Mouse (Mus musculus): ENCODE measurements at regions not wholly inside any gene's neighbourhood (a gene's known extent, or its start where the extent isn't known, plus 50 kb on each side); places are given as distances from the start of the nearest gene placed in this dataset.
"Not testable (repeated sequence)": the region's sequence is repeated elsewhere in the genome, so short reads cannot be mapped to it uniquely, and the experiment has no call there.

DNA sequence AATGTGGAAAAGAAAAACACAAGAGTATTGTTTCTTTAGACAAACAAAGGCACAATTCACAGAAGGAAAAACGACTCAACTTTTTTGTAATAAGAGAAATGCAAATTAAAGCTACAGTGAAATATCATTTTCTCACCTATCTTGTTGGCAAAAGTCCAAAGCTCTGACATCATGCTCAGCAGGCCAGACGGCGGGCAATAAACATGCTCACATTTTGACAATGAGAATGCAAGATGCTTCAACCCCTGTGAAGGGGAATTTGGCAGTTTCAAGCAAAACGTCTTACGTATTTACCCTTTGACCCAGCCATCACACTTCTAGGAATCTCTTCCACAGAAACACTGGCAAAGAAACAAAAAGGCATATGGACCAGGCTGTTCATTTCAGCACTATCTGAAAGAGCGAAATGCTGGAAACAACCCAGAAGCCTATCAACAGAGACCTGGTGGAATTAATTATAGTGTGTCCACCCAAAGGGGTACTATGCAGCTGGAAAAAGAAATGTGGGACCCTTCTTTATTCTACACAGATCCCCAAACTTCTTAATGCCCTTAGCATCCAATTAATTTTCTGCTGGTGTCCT is 203.4 kb upstream of the 2610301B20Rik start:
- DNase-seq (ENCODE audit: low spot score in 2 of 2) = no peak

DNA sequence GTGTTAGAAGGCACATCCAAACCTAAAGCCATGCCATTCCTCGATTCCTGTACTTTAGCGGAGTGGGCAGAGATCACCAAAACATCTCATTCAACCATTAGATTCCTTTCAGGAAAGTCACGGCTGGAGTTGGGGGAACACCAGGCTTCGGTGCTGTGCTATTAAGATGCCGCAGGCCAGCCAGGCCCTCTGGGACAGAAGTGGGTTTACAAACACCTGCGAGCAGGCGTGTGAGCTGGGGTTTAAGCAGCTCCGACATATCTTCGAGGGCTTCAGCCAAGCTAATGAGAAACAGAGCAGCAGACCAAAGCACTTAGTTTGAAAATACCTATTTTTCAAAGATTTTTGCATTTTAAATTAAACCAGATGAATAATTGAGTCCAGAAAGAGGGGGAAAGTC is 183.2 kb upstream of the 2610301B20Rik start:
- no peak for DNase-seq (ENCODE audit: low spot score in 2 of 2)

DNA sequence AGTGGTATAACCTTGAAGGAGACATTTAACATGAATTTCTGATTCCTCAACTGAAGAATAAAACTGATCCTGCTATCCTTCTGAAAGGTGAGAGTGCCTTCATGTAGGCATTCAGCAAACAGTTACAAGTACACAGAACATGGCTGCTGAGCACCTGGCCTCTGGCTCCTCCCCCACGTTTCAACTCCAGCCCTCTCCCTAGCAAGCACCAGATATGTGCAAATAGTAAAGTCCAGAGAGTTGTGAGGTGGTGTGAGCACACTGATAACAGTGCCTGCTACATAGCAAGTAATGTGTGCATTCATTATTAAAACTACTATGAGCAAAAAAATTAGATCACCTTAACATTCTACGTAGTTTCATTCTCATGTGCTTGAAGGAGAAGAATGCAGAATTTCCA is 181.4 kb upstream of the 2610301B20Rik start:
- no peak for DNase-seq (ENCODE audit: low spot score in 2 of 2)

DNA sequence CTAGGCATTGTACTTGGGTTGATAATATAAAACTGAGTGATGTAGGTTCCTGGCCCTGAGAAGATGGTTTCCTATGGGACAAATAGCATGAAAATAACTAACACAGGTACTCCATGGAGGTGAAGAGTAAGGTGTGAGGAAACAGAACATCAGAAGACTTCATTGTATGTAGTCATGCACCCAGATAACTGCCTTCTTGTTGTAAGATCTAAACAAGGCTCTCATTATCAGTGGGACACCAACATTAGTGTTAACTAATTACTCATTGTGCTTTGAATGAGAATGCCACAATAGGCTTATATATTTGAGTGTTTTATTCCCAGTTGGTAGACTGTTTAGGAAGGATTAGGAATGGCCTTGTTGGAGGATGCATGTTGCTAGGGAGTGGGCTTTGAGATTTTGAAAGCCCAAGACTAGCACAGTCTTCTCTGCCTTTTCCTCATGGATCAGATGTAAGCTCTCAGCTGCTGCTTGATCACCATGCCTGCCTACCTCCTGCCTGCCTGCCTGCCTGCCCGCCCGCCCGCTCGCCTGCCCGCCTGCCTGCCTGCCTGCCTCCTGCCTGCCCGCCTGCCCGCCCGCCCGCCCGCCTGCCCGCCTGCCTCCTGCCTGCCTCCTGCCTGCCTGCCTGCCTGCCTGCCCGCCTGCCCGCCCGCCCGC is 180.7 kb upstream of the 2610301B20Rik start:
- no peak for DNase-seq (ENCODE audit: low spot score in 2 of 2)

GRCm38 (mm10) chr4:10694106-10694748 is 180.1 kb upstream of the 2610301B20Rik start:
- not testable (repeated sequence) for DNase-seq (ENCODE audit: low spot score in 2 of 2)

DNA sequence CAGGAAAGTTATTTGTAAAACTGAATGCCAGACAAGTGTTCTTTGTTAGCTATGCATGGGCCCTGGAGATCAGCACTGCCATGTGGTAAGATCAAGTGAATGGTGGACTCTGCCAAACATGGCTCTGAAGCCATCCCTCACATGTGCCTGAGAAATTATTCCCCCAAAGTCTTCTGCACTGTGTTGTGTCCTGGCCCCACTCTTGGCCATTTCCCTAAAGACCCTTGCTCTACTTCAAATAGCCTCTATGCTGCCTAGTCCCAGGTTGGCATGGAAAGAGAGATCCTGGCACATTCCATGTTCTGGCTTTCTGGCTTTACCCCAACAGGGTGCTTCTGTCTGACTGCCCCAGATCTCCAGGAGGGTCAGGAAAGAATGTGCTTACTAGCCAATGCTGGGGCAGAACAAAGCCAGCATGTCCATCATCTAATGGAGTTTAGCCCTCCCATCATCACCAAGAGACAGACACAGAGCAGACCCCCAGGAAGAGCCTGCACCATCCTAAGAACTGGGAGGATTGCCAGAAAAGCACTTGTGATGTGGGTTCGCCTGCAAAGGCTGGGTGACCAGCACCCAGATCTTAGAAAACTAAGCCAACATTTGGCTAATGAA is 177.0 kb upstream of the 2610301B20Rik start:
- DNase-seq (ENCODE audit: low spot score in 2 of 2) = no peak

DNA sequence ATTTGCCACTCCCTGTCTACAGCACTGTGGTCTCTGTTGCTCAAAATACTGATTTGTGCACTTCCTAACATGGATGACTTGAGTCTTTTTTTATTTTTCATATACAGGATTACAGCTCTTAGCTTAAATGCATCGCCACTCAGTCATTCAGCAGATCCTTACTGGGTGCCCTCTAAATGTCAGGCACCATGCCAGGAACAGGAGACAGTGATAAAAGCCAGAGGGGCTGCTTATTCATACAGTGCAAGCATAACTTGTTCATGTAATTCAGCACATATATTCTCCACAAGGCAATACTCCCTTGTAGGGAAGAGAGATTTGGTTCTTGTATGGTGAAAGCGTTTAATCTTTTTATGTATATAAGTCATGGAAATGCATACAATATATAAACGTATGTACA is 175.7 kb upstream of the 2610301B20Rik start:
- DNase-seq (ENCODE audit: low spot score in 2 of 2) = no peak

GRCm38 (mm10) chr4:10701479-10701878 is 172.8 kb upstream of the 2610301B20Rik start:
- DNase-seq (ENCODE audit: low spot score in 2 of 2) = no peak

- no peak for DNase-seq (ENCODE audit: low spot score in 2 of 2)
These were observed 171.1 kb upstream of the 2610301B20Rik start for GRCm38 (mm10) chr4:10703212-10703611.

DNA sequence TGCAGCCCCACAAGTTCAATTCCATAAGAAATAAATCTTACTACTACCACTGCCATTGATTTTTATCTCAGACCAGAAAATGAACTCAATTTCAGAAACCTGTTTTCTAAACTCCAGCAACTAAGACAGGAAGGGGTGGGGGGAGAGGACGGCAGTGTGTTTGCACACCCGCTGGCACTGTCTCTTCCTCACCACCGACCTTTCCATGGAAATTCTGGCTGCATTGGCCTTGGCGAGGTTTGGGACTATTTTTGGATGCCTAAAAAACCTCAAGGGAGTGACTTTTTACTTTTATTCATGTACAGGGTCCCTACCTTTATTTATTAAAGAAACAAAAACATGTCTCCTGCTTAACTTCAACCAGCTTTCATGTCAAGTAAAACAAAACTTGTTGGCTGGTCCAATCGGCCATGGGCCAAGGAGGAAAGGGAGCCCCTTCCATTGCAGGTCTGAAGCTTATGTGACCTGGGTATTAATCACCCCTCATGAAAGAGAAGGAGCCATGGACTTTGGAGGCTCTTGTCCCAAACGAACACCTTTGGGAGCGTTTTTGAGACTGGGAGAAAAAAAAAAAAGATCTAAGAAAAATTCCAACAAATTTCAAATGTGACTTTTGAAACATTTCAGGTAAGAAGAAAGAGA is 167.2 kb upstream of the 2610301B20Rik start:
- DNase-seq (ENCODE audit: low spot score in 2 of 2) = no peak

GRCm38 (mm10) chr4:10707658-10708056 is 166.6 kb upstream of the 2610301B20Rik start:
- peak in 1 of 2 experiments; percentile 14 for DNase-seq (ENCODE audit: low spot score in 2 of 2)

DNA sequence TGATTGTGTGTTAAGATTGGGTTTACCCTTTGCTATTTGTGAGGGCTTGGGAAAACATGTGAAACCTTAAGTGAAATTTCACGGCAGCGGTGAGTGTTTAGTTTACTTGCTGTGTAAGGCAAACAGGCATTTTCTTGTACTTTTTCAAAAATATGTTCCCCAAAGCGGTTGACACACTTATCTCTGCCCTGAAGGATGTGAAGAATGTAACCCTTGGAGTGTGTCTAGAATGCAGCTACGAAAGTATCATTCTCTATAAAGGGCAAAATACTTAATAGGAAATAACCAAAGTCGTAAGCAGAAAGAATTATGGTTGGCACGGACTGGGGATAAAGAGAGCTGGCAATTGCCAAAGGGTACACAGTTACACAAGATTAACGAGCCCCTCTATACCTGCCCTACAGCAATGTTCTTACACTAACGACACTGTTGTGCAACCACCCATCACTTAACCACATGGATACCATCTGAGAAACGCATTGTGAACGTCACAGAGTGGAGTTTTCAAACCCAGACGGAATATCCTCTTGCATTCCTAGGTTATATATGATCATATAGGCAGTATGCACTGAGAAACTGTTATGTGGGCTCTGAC is 162.3 kb upstream of the 2610301B20Rik start:
- DNase-seq (ENCODE audit: low spot score in 2 of 2) = no peak

DNA sequence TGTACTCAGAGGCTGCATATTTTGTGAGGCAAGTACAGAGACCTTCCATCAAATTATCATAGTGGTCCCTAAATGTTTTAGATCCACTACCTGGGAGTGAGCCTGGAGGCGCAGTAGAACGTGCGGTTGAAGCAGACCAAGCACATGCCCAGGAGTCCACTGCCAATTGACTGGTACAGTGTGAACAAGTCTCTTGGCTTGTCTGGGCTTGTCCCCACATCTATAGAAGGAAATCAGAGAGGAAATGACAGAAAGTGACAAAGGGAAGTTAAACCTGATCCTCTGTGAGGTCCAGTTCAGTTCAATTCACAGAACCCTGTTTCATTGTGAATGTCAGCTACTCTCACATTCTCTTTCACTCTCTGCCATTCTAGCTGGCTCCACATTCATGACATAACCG is 151.0 kb upstream of the 2610301B20Rik start:
- DNase-seq (ENCODE audit: low spot score in 2 of 2) = no peak

- DNase-seq (ENCODE audit: low spot score in 2 of 2) = no peak
These were observed 146.4 kb upstream of the 2610301B20Rik start for GRCm38 (mm10) chr4:10727894-10728293.

DNA sequence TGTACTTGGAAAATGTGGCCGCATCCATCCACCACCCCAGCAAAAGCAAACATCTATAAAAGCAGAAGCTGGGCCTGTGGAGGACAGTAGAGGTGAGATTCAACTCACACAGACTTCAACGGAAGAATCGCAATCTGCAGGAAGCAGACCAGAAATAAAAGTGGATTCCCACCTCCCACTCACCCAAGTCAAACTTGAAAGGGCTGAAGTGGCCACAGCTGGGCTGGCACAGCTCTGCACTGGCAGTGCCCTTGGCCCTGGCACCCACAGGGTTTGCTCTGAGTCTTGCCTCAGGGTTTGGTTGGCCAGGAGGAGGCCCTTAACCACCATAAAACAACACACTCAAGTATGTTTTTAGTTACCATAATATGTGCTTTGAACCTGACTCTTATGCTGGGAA is 129.1 kb upstream of the 2610301B20Rik start:
- no peak for DNase-seq (ENCODE audit: low spot score in 2 of 2)

GRCm38 (mm10) chr4:10748816-10749215 is 125.5 kb upstream of the 2610301B20Rik start:
- no peak for DNase-seq (ENCODE audit: low spot score in 2 of 2)

DNA sequence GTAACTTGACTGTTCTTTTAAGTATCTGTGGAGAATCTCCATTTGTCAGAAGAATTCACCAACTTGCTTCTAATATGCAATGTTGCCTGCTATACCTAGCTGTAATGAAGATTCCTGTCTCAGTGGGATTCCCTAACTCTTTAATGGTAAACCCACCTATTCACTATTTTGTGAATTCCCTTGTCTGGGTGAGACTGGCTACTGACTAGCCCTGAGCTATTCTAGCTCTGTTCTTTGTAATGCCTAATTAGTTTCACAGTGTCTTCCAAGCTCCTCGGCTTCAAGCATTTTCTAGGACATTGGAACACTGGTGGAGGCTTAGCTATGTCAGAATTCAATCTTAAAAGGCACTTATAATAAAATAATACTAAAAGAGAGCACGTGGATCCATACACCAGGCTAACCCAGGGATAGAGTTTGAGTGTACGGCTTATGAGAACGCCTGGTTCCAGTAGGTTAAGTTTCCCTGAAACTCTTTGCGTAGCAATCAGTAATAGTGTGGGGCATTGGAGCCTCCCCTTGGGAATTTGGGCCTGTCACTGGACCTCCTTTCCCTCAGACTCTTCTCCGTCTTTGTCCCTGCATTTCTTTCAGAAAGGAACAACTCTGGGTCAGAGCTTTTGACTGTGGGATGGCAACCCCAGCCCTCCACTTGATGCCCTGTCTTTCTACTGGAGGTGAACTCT is 123.8 kb upstream of the 2610301B20Rik start:
- DNase-seq (ENCODE audit: low spot score in 2 of 2) = not testable (repeated sequence)

- no peak for DNase-seq (ENCODE audit: low spot score in 2 of 2)
These were observed 121.1 kb upstream of the 2610301B20Rik start for GRCm38 (mm10) chr4:10753176-10753575.

GRCm38 (mm10) chr4:10759491-10759890 is 114.8 kb upstream of the 2610301B20Rik start:
- no peak for DNase-seq (ENCODE audit: low spot score in 2 of 2)

GRCm38 (mm10) chr4:10767676-10768075 is 106.6 kb upstream of the 2610301B20Rik start:
- DNase-seq (ENCODE audit: low spot score in 2 of 2) = no peak

DNA sequence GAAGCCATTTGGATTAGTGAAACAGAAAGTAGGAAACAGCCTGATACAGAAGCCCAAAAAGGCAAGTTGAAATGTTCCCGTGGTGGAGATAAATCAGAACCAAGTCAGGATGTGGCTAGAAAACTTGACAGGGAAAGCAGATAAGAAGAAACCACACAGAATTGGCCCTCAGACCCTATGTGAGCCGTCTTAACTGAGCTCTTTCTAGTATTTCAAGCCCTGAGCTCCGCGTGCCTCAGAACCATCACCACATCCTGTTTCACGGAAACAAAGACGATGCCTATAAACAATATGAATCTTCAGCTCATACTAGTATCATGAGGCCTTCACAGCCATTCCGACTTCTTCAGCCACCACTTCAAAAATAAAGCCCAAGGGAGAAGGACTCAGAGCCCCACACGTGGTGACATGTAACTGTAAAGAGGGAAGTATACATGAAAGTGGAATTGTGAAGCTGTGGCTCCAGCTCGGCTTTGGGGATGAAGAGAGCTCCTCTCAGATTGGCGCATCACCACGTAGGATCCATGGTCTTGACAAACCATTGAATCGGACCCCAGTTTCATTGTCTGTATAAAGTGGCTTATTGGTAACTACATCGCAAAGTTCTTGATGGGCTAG is 104.2 kb upstream of the 2610301B20Rik start:
- DNase-seq (ENCODE audit: low spot score in 2 of 2) = no peak

Data from spleen, postnatal 10 days (tissue).